Mouse (Mus musculus): ENCODE measurements around the gene Igfbp7. TPM values are rescaled to one million over a fixed set of nuclear protein-coding genes. Genes with fewer than 3 reads are reported as not detected.

The Igfbp7 gene
- total RNA-seq, 2 experiments from 2014 or later, result 52.5 to 60.3 TPM

Other genes starting within 250 kb of the Igfbp7 start
- not detected for gene Spink2, start 196.6 kb downstream of the Igfbp7 start, total RNA-seq (2021)
- 1 to 10 TPM; 6.0 to 6.1 TPM for gene Rest, start 142.6 kb downstream of the Igfbp7 start, total RNA-seq (2021)
- 10 to 100 TPM; 24.3 to 29.0 TPM for gene Noa1, start 98.0 kb downstream of the Igfbp7 start, total RNA-seq (2021)
- 10 to 100 TPM; 51.8 to 54.2 TPM for gene Polr2b, start 97.9 kb downstream of the Igfbp7 start, total RNA-seq (2021)